Mouse (Mus musculus): ENCODE data around the gene Cnpy3.
"Not testable (repeated sequence)": the region's sequence is repeated elsewhere in the genome, so short reads cannot be mapped to it uniquely, and the experiment has no call there.

The Cnpy3 gene

DNA sequence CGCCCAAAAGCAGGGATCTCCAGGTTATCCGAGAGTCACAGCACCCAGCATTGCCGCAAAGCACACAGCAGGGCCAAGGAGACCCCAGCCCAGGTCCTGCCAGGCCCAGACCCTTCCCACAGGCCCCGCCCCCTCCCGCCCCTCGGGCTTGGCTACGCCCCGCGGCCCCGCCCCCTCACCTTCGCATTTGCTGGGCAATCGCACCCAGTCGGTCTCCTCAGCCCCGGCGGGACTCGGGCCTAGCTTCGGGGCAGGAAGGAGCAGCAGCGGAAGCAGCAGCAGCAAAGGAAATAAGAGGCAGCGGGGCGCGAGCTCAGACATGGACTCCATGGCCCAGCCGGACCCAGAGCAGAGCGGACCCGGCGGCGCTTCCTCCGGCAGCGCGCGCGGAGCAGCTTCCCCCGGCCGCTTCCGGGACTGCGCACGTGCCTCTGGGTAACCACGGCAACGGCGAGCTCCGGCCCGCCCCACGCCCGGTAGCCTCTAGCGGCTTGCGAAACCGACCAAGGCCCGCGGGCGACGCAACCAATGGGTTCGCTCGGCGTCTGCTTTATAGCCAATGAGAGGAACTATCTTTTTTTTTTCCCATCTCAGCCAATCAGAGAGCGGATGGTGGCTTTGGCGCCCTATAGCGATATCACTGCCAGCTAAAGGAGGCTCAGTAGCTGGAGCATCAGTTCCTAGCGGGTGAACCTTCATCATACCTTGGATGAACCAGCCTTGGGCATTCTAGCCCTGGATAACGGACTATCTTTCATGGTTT, at the start of gene Cnpy3:
TSS of gene Cnpy3 (minus strand) at position 421 of the 763 bp plus-strand sequence.
- DNase-seq (ENCODE audit: low read depth, low spot score), result peak; percentile 98

- no peak for DNase-seq (ENCODE audit: low read depth, low spot score)
Measured at GRCm38 (mm10) chr17:46801761-46802160, 49.7 kb upstream of the Cnpy3 start.

DNA sequence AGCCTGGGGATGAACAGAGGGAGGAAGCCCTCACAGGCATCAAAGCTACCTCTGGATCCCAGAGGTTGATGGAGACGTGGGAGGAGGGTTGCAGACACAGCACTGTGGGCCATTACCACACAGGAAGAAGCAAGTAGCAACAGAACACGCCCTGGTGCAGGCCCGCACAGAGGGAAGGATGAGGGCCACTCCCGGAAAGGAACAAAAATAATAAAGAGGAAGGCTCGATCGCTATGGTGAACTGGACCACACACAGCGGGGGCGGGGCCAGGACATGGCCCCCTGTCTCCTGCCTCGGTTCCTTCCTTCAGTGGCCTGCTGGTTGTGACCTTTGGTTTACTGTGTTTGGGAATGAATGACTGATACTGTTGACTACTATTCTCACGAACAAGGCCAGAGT, 47.7 kb upstream of the Cnpy3 start:
- no peak for DNase-seq (ENCODE audit: low read depth, low spot score)

DNA sequence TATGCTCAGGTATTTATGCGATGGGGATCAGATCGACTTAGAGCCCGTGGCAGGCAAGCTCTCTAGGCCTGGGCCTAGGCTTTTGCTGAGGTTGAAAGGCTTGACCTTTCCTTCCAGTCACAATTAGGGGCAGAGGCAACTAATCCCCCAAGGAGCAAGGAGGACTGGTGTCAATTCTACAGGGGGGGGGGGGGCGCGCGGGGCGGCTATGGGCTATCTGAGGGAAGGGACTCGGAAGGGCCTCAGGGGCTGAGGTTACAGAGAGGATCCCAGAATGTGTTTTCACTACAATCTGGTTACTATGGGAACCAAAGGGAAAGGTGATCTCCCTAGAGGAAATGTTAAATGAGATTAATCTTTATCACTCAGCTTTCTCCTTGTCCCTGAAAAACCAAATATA, 45.4 kb upstream of the Cnpy3 start:
- DNase-seq (ENCODE audit: low read depth, low spot score), result no peak

- no peak for DNase-seq (ENCODE audit: low read depth, low spot score)
Measured at GRCm38 (mm10) chr17:46796743-46797142, 44.7 kb upstream of the Cnpy3 start.

GRCm38 (mm10) chr17:46792963-46793362, 40.9 kb upstream of the Cnpy3 start:
- DNase-seq (ENCODE audit: low read depth, low spot score), result no peak

DNA sequence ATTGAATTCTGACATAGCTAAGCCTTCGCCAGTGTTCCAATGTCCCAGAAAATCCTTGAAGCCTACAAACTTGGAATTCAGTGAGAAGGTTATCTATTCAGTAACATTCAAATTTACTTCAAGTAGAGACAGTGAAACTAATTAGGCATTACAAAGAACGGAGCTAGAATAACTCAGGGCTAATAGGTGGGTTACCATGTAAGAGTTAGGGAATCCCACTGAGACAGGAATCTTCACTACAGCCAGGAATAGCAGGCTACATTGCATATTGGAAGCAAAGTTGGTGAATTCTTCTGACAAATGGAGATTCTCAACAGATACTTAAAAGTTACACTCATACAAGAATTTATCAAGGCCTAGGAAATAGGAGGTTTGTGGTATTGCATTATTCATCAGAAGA, 36.0 kb upstream of the Cnpy3 start:
- not testable (repeated sequence) for DNase-seq (ENCODE audit: low read depth, low spot score)

DNA sequence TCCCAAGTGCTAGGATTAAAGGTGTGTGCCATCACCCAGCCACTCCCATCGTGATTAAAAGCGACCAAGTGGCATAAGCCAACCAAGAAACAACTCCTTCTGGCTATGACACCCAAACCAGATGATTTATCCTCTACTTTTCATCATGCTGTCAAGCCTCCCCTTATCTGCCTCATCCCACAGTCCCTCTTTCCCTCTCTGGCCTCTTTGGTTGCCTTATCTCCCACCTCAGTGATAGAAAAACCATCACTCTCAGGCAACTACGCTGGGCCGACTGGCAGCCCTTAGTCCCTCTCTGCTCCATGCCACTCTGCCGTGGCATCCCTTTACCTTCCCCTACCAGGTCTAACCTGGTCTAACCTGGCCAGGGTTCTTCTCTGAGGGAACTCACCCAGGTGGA, 34.9 kb upstream of the Cnpy3 start:
- DNase-seq (ENCODE audit: low read depth, low spot score), result no peak

GRCm38 (mm10) chr17:46783222-46783565, 31.2 kb upstream of the Cnpy3 start:
- no peak for DNase-seq (ENCODE audit: low read depth, low spot score)

- peak; percentile 91 for DNase-seq (ENCODE audit: low read depth, low spot score)
Measured at GRCm38 (mm10) chr17:46782341-46783221, 30.6 kb upstream of the Cnpy3 start, which contains the start of gene Rpl7l1. TSS of gene Rpl7l1 (minus strand) at chr17:46782672.

- no peak for DNase-seq (ENCODE audit: low read depth, low spot score)
Measured at GRCm38 (mm10) chr17:46781876-46782275, 29.9 kb upstream of the Cnpy3 start.

DNA sequence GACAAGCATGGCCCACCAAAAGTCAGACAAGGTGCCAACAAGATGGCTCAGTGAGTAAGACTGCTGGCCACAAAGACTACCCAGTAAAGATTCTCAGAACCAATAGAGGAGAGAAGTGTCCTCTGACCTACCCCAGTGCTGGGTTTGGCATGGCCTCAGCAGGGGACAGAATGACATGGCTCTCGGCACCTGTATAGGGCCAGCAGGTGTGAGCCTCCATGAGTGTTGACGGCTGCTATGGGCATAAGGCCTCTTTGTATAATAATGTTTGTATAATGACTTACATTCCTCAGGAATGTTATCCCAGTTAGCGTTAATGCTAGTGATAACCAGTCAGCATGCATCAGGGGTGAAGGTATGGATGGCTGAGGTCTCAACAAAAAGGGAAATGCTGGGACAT, 24.1 kb upstream of the Cnpy3 start:
- no peak for DNase-seq (ENCODE audit: low read depth, low spot score)

DNA sequence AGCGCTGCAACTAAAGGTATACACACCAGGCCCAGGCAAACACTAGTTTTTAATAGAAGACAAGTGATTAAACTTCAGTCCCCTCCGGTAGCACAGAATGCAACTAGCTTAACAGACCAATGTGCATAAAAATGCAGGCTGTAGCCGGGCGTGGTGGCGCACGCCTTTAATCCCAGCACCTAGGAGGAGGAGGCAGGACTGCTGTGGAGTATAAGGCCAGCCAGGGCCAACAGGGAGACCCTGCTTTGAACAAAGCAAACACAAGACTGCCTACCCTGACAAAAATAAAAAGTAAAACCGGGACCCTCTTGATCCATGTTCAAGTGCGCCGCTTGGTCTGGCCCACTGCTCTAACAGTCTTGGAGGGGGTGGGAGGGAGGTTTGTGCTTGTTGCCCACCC, 23.1 kb upstream of the Cnpy3 start:
- no peak for DNase-seq (ENCODE audit: low read depth, low spot score)

DNA sequence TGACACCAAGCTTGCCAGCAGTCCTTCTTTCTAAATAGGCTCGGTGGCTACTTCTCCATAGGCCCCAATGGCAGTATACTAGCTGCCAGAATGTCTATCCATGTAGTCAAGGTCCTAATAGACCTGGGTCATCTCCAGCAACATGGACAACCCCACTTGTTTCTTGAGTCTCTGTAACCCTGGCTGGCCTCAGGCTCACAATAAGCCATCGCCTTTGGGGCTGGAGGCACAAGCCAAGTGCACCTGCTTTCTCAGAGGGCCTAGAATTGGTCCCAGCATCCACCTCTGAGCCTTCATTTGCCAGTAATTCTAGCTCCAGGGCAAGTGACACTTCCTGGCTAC, 22.1 kb upstream of the Cnpy3 start:
- DNase-seq (ENCODE audit: low read depth, low spot score), result no peak

DNA sequence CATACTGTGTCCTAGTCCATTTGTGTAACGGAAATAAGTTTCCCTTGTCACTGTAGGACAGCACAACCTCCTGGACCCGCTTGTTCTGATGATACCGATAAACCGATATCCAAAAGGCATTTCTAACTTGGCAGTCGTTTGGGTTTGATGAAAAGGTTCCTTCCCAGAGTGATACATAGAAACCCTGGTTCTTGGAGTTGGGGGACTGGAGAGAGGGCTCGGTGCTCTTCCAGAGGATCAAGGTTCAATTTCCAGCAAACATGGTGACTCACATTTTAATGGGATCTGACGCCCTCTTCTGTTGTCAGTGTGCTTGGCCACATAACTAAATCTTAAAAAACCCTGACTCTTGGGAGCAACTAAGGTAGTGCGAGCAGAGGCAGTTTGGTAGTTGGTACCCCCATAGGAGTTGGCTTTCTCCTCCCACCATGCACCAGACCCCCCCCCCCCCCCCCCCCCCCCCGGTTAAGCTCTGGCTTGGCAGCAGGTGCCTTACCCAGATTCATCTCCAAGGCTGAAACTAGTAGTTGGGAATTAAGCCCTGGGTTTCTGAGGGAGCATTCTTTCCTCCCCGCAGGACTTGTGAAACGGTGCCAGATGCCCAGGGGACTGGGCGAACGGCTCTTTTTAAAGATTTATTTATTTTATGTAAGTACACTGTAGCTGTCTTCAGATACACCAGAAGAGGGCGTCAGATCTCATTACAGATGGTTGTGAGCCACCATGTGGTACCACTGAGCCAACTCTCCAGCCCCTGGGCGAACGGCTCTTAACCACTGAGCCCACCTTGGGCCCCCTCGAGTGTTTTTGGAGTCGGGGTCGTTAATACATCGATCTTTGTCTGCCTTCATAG, 21.5 kb upstream of the Cnpy3 start:
- DNase-seq (ENCODE audit: low read depth, low spot score), result peak; percentile 18

- DNase-seq (ENCODE audit: low read depth, low spot score), result peak; percentile 73
Measured at GRCm38 (mm10) chr17:46772404-46773277, 20.6 kb upstream of the Cnpy3 start, which contains the start of gene 2310039H08Rik. TSS of gene 2310039H08Rik (plus strand) at chr17:46772635.

GRCm38 (mm10) chr17:46772038-46772403, 20.0 kb upstream of the Cnpy3 start:
- peak; percentile 17 for DNase-seq (ENCODE audit: low read depth, low spot score)

- no peak for DNase-seq (ENCODE audit: low read depth, low spot score)
Measured at GRCm38 (mm10) chr17:46771616-46772015, 19.6 kb upstream of the Cnpy3 start.

DNA sequence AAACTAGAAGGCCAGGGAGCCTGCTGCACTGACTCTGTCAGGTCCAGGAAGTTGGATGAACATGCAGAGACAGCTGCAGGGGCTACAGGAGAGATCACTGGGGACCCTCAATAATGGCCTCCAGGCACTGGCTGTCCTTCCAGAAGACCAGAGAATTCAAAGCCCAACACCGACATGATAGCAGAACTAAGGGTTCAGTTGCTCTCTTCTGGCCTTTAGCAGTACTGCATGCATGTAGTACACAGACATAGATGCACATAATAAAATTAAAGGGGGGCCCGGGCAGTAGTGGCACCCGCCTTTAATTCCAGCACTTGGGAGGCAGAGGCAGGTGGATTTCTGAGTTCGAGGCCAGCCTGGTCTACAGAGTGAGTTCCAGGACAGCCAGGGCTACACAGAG, 19.0 kb upstream of the Cnpy3 start:
- no peak for DNase-seq (ENCODE audit: low read depth, low spot score)

GRCm38 (mm10) chr17:46770546-46770945, 18.5 kb upstream of the Cnpy3 start:
- DNase-seq (ENCODE audit: low read depth, low spot score), result no peak

DNA sequence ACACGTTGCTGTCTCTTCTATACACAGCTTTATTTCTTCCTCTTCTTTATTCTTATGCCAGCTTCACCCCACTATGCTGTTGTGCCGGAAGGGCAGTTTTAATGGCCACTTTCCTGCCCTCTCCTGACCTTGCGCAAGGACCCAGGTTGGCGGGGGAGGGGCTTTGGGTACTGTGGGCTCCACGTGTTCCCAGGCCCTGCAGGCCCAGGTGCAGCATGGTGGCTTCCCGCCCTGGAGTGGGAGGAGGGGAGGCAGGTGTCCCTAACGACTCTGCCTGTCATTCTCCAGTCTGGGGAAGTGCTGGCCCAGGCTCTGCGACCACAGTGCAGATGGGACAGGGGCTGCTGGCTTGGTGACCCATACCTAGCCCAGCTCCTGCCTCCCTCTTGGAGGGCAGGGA, 15.9 kb upstream of the Cnpy3 start:
- DNase-seq (ENCODE audit: low read depth, low spot score), result no peak
